Mouse (Mus musculus): ENCODE measurements around the gene Zfp72.

Zfp72 gene

GRCm38 (mm10) chr13:74390371-74390990 lies at the start of gene Zfp72:
Gene Zfp72, minus strand, starts transcription at chr13:74390836.
- DNase-seq (ENCODE audit: low read depth, low spot score) = peak; percentile 73

- no peak for DNase-seq (ENCODE audit: low read depth, low spot score)
Measured at GRCm38 (mm10) chr13:74439895-74440294, 49.3 kb upstream of the Zfp72 start.

GRCm38 (mm10) chr13:74399298-74399839 lies 8.7 kb upstream of the Zfp72 start, which contains the start of gene Ftl1-ps1:
Gene Ftl1-ps1, plus strand, starts transcription at chr13:74399694.
- no peak for DNase-seq (ENCODE audit: low read depth, low spot score)

GRCm38 (mm10) chr13:74391156-74391555 lies 520 bp upstream of the Zfp72 start:
- no peak for DNase-seq (ENCODE audit: low read depth, low spot score)

- DNase-seq (ENCODE audit: low read depth, low spot score) = no peak
Measured at GRCm38 (mm10) chr13:74389730-74390129, 906 bp downstream of the Zfp72 start.

- DNase-seq (ENCODE audit: low read depth, low spot score) = no peak
Measured at GRCm38 (mm10) chr13:74382289-74382688, 8.3 kb downstream of the Zfp72 start.

- DNase-seq (ENCODE audit: low read depth, low spot score) = no peak
Measured at GRCm38 (mm10) chr13:74381533-74382276, 8.9 kb downstream of the Zfp72 start.

- no peak for DNase-seq (ENCODE audit: low read depth, low spot score)
Measured at GRCm38 (mm10) chr13:74363859-74364235, 26.8 kb downstream of the Zfp72 start, which contains the start of gene Lrrc14b. Gene Lrrc14b, minus strand, starts transcription at chr13:74364005.

GRCm38 (mm10) chr13:74363176-74363858 lies 27.3 kb downstream of the Zfp72 start:
- DNase-seq (ENCODE audit: low read depth, low spot score) = no peak

- no peak for DNase-seq (ENCODE audit: low read depth, low spot score)
Measured at GRCm38 (mm10) chr13:74362218-74362617, 28.4 kb downstream of the Zfp72 start.

- DNase-seq (ENCODE audit: low read depth, low spot score) = no peak
Measured at GRCm38 (mm10) chr13:74356491-74356890, 34.1 kb downstream of the Zfp72 start.

- no peak for DNase-seq (ENCODE audit: low read depth, low spot score)
Measured at GRCm38 (mm10) chr13:74350435-74350906, 40.2 kb downstream of the Zfp72 start.

GRCm38 (mm10) chr13:74349566-74350434 lies 40.8 kb downstream of the Zfp72 start, which contains the start of the genes Sdha and Ccdc127:
Gene Sdha, minus strand, starts transcription at chr13:74350280.
Gene Ccdc127, plus strand, starts transcription at chr13:74350309.
- DNase-seq (ENCODE audit: low read depth, low spot score) = peak; percentile 98

- DNase-seq (ENCODE audit: low read depth, low spot score) = peak; percentile 77
Measured at GRCm38 (mm10) chr13:74341036-74341435, 49.6 kb downstream of the Zfp72 start.

GRCm38 (mm10) chr13:74329321-74329720 lies 61.3 kb downstream of the Zfp72 start:
- DNase-seq (ENCODE audit: low read depth, low spot score) = no peak

Data from CD4-positive helper T cell, adult 2 months (primary cell).